Mouse (Mus musculus): ENCODE data around the gene R3hdm1.

DNA sequence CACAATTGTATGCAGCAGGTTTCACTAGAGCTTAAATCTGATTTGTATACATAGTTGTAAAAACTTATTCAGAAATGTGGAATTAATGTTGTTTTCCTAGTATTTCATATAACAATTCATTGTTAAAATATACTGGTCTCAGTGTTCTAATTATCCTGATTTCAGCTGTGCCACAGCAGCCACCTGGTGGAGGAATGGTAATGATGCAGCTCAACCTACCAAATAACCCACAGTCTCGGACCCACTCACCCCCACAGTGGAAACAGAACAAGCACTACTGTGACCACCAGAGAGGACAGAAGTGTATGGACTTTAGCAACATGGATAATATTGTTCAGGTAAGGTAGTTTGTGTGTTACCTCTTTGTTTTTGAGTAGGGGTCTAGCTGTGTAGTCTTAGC is 120.2 kb downstream of the R3hdm1 start:
- TF ChIP-seq POLR2A (IDR thresholded peaks at IDR 0.05; ENCODE audit: borderline replicate concordance, control insufficient read depth, low read depth, low read length), result no peak
- TF ChIP-seq CTCF (IDR thresholded peaks at IDR 0.05; ENCODE audit: control insufficient read depth, insufficient read depth, low read length), result no peak

All from bone marrow, adult 2 months (tissue).